Mouse (Mus musculus) limb, embryonic 15.5 days (tissue): Measurements from ENCODE around the gene Brdt. TPM values are rescaled to one million over a fixed set of nuclear protein-coding genes. Genes with fewer than 3 reads are reported as not detected.

ENCODE experiments used
- ATAC-seq: fragments of 200-750 bp; cut with Nextera tagmentation; 2 replicates; pipeline ENCODE4 v1.8.0; 2017; ENCODE audit warnings: low read depth, moderate TSS enrichment; ENCODE audit not compliant: insufficient number of reproducible peaks, low FRiP score, low TSS enrichment
- H3K27ac ChIP-seq: fragments of 300-500 bp; sonication (generic); 2 replicates; pipeline ENCODE4 v1.5.1; 2015; ENCODE audit warnings: moderate library complexity, mild to moderate bottlenecking, inconsistent platforms
- H3K27me3 ChIP-seq: fragments of 300-500 bp; sonication (generic); 2 replicates; pipeline ENCODE4 v1.6.1; 2015; ENCODE audit warnings: inconsistent platforms
- H3K36me3 ChIP-seq: fragments of 300-500 bp; sonication (generic); 2 replicates; pipeline ENCODE4 v1.6.1; 2015; ENCODE audit warnings: inconsistent platforms
- H3K4me1 ChIP-seq: fragments of 300-500 bp; sonication (generic); 2 replicates; pipeline ENCODE4 v1.6.1; 2015; ENCODE audit warnings: inconsistent platforms
- H3K4me2 ChIP-seq: fragments of 300-500 bp; sonication (generic); 2 replicates; pipeline ENCODE4 v1.6.1; 2015; ENCODE audit warnings: mild to moderate bottlenecking, inconsistent platforms
- H3K4me3 ChIP-seq: fragments of 300-500 bp; sonication (generic); 2 replicates; pipeline ENCODE4 v1.5.1; 2015; ENCODE audit warnings: mild to moderate bottlenecking, inconsistent platforms
- H3K9ac ChIP-seq: fragments of 300-500 bp; sonication (generic); 2 replicates; pipeline ENCODE4 v1.6.1; 2015; ENCODE audit warnings: inconsistent platforms
- H3K9me3 ChIP-seq: fragments of 300-500 bp; sonication (generic); 2 replicates; pipeline ENCODE4 v1.6.1; 2016; ENCODE audit warnings: inconsistent platforms
- WGBS: fragments of 180-500 bp; shearing (Covaris S2); methylation state at CpG from one replicate; pipeline ENCODE4 v1.1.7; 2015; 5-methylcytosine and 5-hydroxymethylcytosine counted together
- polyA plus RNA-seq: library from polyadenylated mRNA; unstranded; fragments of >200 nt; fragmentation: Nextera tagmentation; extraction: Ambion mirVana; gene quantifications from 2 replicates; pipeline ENCODE4 v1.2.1, GENCODE M21; 2015

The Brdt gene
- polyA plus RNA-seq: 3.9 and 4.3 TPM in 2 replicates

DNA sequence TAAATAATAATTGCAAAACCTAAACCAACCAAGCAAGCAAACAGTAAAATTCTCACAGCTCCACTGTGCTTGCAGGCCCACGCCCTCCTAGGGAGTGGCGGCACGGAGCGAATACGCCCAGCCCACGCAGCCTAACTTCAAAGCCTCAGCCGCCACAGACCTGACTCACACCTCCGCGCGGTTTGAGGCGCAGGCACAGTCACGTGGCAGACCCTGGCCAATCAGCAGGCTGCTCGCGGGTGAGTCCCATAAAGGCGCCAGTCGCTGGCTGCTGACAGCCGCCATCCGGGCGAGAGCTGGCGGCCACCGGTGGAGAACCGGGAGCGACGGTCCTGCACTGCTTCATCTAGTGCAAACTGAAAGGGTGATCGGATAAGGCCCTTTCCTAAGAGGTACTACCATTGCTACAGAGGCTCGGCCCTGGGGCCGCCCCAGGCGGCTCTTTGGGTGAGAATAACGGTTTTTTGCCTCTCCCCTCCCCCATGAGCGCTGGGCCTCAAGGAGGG is at the start of gene Brdt:
Gene Brdt, plus strand, starts transcription at position 244 of the 506 bp plus-strand sequence.
- Histone ChIP-seq H3K27ac (no peak within 1 kb of the TSS), H3K4me2 (no peak within 1 kb of the TSS), H3K9me3 (no peaks in the 10 kb centered on the region), H3K9ac (no peak within 1 kb of the TSS), H3K27me3 (no peaks in the 10 kb centered on the region), H3K4me3 (no peak within 1 kb of the TSS), H3K36me3 (no peaks in the 10 kb centered on the region), H3K4me1 (no peaks in the 10 kb centered on the region)
- WGBS: 91% methylated on average over 30 of the region's 30 CpGs
- no peak for ATAC-seq

GRCm38 (mm10) chr5:107282561-107283307 is 48.2 kb upstream of the Brdt start:
- Histone ChIP-seq H3K4me2 (no peak overlapping the region), H3K4me1 (peaks cover 42% of the 10 kb centered on the region), H3K4me3 (no peak overlapping the region), H3K9me3 (no peaks in the 10 kb centered on the region), H3K27ac (no peak overlapping the region), H3K27me3 (no peaks in the 10 kb centered on the region), H3K9ac (no peak overlapping the region), H3K36me3 (peaks cover 8% of the 10 kb centered on the region; the same call in 1 of the 2 replicates)
- no peak for ATAC-seq
- WGBS: 40% methylated on average over 9 of the region's 9 CpGs

DNA sequence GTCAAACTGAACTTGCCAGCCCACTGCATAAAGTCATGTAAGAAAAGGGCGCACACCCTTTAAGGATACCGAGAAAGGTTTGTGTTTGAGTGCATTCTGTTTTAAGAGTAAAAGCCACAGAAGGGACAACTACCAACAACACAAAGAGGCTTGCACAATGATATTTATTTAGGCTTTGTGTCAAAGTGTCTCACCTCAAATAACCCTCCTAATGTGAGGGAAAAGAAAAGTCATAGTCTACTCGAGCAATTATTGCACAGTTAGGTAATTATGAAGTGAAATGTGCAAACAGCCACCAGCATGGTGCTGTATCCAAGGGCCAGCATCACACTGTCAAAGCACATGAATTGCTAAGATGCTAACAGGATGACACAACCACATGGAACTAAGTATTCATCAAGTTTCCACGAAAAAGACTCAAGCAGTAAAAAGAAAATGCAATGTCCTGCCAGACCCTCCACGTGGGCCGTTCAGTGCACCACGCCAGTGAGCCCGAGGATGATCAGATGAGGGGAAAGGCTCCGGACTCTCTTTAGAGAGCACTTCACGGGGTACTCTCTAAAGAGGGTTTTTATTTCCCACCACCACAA is 46.9 kb upstream of the Brdt start:
- Histone ChIP-seq H3K9me3 (no peaks in the 10 kb centered on the region), H3K36me3 (peaks cover 8% of the 10 kb centered on the region; the same call in 1 of the 2 replicates), H3K27ac (no peak overlapping the region), H3K27me3 (no peaks in the 10 kb centered on the region), H3K4me2 (no peak overlapping the region), H3K9ac (no peak overlapping the region), H3K4me3 (no peak overlapping the region), H3K4me1 (peaks cover 47% of the 10 kb centered on the region)
- 67% methylated on average over 10 of the region's 10 CpGs for WGBS
- ATAC-seq: no peak

DNA sequence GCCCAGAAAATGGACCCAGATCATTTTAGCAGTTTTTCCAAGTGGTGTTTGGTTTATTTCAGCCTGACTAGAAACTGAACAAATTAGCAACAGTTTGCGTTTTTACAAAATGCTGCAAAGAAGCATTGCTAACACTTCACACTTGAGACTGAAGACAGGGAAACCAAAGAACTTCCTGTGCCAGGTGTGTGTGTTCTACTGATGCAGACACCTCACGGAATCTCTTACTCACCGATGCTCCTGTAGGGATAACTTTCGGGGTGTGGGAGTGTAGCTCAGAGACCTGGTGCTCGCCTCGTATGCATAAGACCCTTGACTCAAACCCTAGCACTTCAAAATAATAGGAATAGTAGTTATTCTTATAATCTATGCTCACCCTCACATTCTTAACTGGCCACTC is 45.4 kb upstream of the Brdt start:
- H3K36me3 ChIP-seq: peaks cover 3% of the 10 kb centered on the region; the same call in 1 of the 2 replicates
- H3K4me3 ChIP-seq: no peak overlapping the region
- no peak overlapping the region for H3K27ac ChIP-seq
- no peak overlapping the region for H3K9ac ChIP-seq
- no peak for ATAC-seq
- no peak overlapping the region for H3K4me2 ChIP-seq
- 67% methylated on average over 6 of the region's 6 CpGs for WGBS
- H3K27me3 ChIP-seq: no peaks in the 10 kb centered on the region
- H3K9me3 ChIP-seq: no peaks in the 10 kb centered on the region
- peaks cover 55% of the 10 kb centered on the region for H3K4me1 ChIP-seq

GRCm38 (mm10) chr5:107287254-107287907 is 43.6 kb upstream of the Brdt start:
- Histone ChIP-seq H3K4me2 (peak overlapping the region; percentile 79), H3K36me3 (no peaks in the 10 kb centered on the region), H3K4me3 (peak overlapping the region; percentile 90), H3K27ac (peak overlapping the region; percentile 17; the same call in 1 of the 2 replicates), H3K4me1 (peaks cover 44% of the 10 kb centered on the region), H3K27me3 (no peaks in the 10 kb centered on the region), H3K9me3 (no peaks in the 10 kb centered on the region), H3K9ac (peak overlapping the region; percentile 20; the same call in 1 of the 2 replicates)
- WGBS: 24% methylated on average over 6 of the region's 6 CpGs
- no peak for ATAC-seq

- Histone ChIP-seq H3K4me3 (peak overlapping the region; percentile 90), H3K9ac (peak overlapping the region; percentile 87; the same call in 1 of the 2 replicates)
Observed at GRCm38 (mm10) chr5:107287908-107288267, 43.1 kb upstream of the Brdt start.

DNA sequence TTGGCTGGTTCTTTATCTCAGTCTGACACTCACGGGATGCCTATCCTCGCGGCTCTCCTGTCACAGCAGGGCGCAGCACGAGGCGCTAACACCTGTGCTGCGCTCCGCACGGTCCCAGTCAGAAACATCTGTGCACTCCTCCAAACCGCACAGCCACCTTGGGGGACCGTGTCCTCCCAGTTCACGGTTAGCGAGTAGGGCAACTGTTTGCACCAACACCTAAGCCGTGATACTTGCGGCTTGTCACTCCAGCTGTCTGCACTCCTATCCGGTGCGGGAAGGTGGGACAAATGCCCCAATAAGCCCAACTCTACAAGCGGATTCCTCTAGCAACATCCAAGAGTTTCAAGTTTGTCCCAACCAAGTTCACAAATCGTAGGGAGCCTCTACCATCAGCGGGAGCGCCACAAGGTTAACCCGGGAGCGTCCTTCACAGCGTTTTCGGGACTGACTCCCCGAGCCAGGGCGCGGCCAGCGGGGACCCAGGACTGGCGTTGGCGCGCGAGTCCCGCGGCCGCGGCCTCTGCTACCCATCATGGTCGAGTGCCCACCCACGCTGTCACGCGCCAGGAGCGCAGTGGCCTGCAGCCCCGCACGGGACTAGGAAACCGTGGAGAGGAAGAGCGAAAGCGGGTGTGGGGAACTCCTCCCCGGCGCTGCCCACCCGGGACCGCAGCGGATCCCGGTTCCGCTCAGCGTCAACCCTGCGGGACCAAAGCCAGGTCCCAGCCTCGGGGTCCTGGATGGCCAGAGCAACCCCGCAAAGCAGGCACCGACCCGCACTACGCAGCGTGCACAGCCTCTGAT is 42.3 kb upstream of the Brdt start:
- Histone ChIP-seq H3K4me3 (peak overlapping the region; percentile 90), H3K27ac (peak overlapping the region; percentile 97), H3K36me3 (no peaks in the 10 kb centered on the region), H3K4me2 (peak overlapping the region; percentile 79), H3K9ac (peak overlapping the region; percentile 87), H3K9me3 (no peaks in the 10 kb centered on the region), H3K4me1 (peaks cover 33% of the 10 kb centered on the region), H3K27me3 (no peaks in the 10 kb centered on the region)
- ATAC-seq: peak; percentile 35
- WGBS: under 1% methylated on average over 62 of the region's 62 CpGs

More at GRCm38 (mm10) chr5:107287908-107288267, 43.1 kb upstream of the Brdt start:
- Histone ChIP-seq H3K27ac (peak overlapping the region; percentile 97), H3K36me3 (no peaks in the 10 kb centered on the region), H3K9me3 (no peaks in the 10 kb centered on the region), H3K27me3 (no peaks in the 10 kb centered on the region), H3K4me2 (peak overlapping the region; percentile 79), H3K4me1 (peaks cover 39% of the 10 kb centered on the region)
- ATAC-seq: no peak
- WGBS: 41% methylated on average over 5 of the region's 5 CpGs

GRCm38 (mm10) chr5:107289234-107289764 is 41.7 kb upstream of the Brdt start, which contains the start of gene Tgfbr3:
TSS of gene Tgfbr3 (minus strand) at chr5:107289629.
- Histone ChIP-seq H3K27ac (peak within 1 kb of the TSS; percentile 97), H3K4me1 (peaks cover 27% of the 10 kb centered on the region), H3K9me3 (no peaks in the 10 kb centered on the region), H3K9ac (peak within 1 kb of the TSS; percentile 87), H3K36me3 (no peaks in the 10 kb centered on the region), H3K4me3 (peak within 1 kb of the TSS; percentile 90), H3K4me2 (peak within 1 kb of the TSS; percentile 79), H3K27me3 (no peaks in the 10 kb centered on the region)
- under 1% methylated on average over 42 of the region's 54 CpGs for WGBS
- peak; percentile 91 for ATAC-seq

DNA sequence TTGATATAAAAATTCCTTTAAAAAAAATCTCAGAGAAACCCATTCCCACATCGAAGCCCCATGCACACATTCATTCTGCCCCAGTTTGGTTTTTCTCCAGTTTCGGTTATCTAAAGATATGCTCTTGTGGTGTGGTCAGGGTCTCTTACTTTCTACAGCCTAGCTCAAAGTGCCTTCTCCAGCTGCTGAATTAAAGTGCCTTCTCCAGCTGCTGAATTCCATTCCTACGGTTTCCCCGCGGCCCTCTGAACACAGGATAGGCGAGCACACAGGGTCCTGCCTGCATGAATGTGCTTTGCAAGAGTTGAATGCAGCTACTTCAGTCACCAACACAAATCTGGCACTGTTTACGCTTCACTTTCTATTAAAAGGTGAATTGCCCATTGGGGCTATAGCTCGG is 41.0 kb upstream of the Brdt start:
- ATAC-seq: no peak
- WGBS: 24% methylated on average over 8 of the region's 8 CpGs
- no peaks in the 10 kb centered on the region for H3K27me3 ChIP-seq
- peak overlapping the region; percentile 79 for H3K4me2 ChIP-seq
- no peaks in the 10 kb centered on the region for H3K36me3 ChIP-seq
- peaks cover 24% of the 10 kb centered on the region for H3K4me1 ChIP-seq
- peak overlapping the region; percentile 90 for H3K4me3 ChIP-seq
- peak overlapping the region; percentile 97 for H3K27ac ChIP-seq
- H3K9me3 ChIP-seq: no peaks in the 10 kb centered on the region
- H3K9ac ChIP-seq: no peak overlapping the region

DNA sequence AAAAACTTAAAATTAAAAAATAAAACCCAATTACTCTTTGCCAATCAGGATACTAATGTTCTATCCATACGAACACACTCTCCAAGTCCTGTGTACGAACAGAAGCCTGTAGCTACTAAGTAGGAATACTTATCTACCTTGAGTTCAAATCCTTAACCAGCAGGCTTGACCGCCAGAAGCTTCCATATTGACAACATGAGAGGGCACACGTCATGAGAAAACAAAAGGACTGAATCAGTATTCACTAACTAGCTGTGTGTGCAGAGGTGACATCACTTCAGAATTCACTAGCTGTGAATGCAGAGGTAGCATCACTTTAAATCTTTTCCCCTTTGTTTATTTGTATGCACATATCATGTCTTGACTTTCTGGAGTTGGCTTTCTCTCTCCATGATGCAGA is 36.9 kb upstream of the Brdt start:
- no peak overlapping the region for H3K4me2 ChIP-seq
- H3K9ac ChIP-seq: no peak overlapping the region
- WGBS: 90% methylated on average over 4 of the region's 4 CpGs
- no peaks in the 10 kb centered on the region for H3K36me3 ChIP-seq
- no peaks in the 10 kb centered on the region for H3K27me3 ChIP-seq
- no peak overlapping the region for H3K27ac ChIP-seq
- ATAC-seq: no peak
- peaks cover 26% of the 10 kb centered on the region for H3K4me1 ChIP-seq
- H3K9me3 ChIP-seq: no peaks in the 10 kb centered on the region
- H3K4me3 ChIP-seq: no peak overlapping the region
